Mouse (Mus musculus) c-Kit-positive CD71-negative TER-119-negative erythroid progenitor cells, embryonic 14.5 days (primary cell): Measurements from ENCODE around the gene Cyp2a22.
"Not testable (repeated sequence)": the region's sequence is repeated elsewhere in the genome, so short reads cannot be mapped to it uniquely, and the experiment has no call there.

ENCODE experiments used
- DNase-seq: peaks from one replicate; pipeline ENCODE4 v3.0.0-alpha.2; 2013; ENCODE audit warnings: low read depth

The Cyp2a22 gene

DNA sequence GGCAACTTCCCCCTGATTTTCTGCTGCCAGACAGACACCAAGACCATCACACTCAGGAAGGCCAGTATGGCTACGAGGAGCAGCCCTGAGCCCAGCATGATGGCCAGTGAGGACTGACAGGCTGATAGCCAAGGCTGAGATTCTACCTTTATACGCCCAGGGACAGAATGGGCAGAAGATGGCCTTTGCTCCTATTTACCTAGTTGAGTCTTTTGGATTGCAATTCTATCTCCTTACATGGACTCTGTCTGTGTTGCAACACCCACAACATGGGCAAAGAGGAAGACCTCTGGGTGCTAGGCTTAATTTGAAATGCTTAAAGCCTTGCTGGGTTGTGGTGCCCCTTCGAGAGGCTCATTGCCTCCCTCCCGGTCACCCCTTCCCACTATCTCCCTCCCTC is at the start of gene Cyp2a22:
TSS of gene Cyp2a22 (minus strand) at position 123 of the 400 bp plus-strand sequence.
- DNase-seq, result no peak

DNA sequence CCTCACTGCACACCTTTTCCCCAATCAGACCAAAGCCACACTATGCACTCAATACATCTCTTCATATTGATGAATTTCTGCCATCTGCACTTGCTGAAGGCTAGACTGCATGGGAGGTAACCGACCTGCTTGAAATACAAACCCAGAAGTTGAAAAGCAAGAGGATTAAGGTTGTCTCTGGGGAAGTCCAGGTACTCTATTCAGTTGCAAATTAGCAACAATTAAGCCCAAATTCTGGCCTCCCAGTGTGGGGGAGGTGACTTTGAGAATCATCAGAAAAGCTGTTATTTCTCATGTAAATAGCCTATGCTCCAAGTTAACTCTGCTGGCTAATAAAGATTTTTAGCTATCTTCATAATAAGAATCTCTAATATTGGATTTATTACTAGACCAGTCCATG is 44.0 kb upstream of the Cyp2a22 start:
- DNase-seq, result not testable (repeated sequence)

- DNase-seq, result no peak
These were observed 43.4 kb upstream of the Cyp2a22 start for GRCm38 (mm10) chr7:26982551-26982950.

DNA sequence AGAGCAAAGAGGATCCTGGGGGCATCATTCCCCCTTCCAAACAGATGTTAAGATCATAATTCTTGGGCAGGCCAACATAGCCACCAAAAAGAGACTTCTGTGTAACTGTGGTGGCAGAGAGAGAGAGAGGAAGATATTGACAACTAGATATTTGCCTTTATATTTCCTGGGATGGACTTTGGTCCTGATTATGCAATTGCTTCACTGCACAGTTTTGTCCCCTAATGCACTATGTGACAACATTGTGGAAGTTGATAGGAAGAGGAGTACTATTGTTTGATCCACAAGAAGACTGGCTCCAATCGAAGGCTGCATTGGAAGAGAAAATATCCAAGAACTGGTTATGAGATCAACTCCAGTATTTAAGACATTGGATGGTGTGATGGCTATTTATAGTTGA is 42.8 kb upstream of the Cyp2a22 start:
- DNase-seq, result not testable (repeated sequence)

GRCm38 (mm10) chr7:26981464-26981863 is 42.3 kb upstream of the Cyp2a22 start:
- DNase-seq, result not testable (repeated sequence)

- not testable (repeated sequence) for DNase-seq
These were observed 23.2 kb upstream of the Cyp2a22 start for GRCm38 (mm10) chr7:26962371-26962770.

GRCm38 (mm10) chr7:26953306-26953705 is 14.1 kb upstream of the Cyp2a22 start:
- not testable (repeated sequence) for DNase-seq

DNA sequence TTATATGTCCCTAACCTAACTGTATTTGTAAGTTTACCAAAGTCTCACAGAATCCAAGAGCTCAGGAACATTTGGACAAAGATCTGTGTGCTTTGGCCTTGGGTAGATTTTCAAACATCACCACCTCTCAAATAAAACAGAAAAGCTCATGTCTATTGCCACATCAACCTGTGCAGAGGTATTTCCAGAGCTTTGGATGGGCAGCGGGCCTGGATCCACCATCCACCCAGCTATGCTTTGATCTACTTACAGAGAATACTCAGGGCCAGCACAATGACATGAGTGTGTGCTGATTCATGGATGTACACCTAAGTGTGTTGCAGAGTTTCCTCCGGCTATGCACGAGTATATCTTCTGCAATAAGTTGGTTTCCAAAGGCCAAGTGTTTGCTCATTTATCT is 13.5 kb upstream of the Cyp2a22 start:
- not testable (repeated sequence) for DNase-seq

DNA sequence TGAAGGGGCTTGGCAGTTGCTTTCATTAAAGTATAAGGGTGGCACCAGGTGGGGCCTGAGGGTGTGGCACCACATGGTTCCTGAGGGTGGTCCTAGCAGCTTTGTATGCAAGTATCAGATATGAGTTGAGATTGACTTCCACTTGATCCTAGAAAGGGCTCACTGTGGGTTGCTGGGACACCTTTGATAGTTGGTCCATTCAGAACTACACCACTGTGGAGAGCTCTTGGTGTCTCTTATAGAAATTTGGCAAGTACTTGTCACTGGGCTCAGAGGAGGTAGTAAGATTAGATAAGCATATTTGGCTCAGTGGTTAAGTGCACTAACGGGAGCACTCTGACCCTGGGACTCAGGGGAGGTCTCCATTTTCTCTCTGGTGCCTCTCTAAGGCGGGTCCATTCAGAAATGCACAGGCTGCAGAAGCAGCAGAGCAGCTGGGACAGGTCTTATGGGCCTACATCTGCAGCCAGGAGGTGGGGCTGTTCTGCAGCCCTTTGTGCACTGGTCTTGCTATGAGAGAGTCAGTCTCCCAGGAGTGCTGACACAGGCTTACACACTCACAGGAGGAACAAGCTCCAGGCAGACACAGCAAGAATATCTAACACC is 2.2 kb upstream of the Cyp2a22 start:
- not testable (repeated sequence) for DNase-seq

DNA sequence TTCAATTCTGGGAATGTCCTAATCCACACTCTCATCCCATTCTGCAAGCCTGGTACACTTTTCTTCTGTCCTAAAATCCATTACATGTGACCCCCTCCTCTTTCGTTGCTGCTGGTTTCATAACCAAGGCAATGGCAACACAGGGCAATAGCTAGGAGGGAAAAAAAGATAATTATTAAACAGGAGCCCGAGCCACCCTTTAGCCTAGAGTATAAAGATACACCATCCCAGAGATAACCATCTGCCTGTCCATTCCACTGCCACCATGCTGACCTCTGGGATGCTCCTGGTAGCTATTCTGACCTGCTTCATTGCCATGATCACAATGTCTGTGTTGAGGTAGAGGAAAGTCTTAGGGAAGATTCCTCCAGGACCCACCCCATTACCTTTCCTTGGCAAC is 22.1 kb downstream of the Cyp2a22 start:
- not testable (repeated sequence) for DNase-seq
